Mouse (Mus musculus) cerebellum, postnatal 4 days (tissue): ENCODE measurements around the gene Tgfb1.

Experiments
- DNase-seq, 2 experiments: peaks; one replicate each; pipeline ENCODE4 v3.0.0; 2022; ENCODE audit warnings: low spot score in 2 of 2, mixed read lengths in 1 of 2

The Tgfb1 gene

GRCm38 (mm10) chr7:25686680-25687531 is at the start of gene Tgfb1:
TSS of gene Tgfb1 (plus strand) at chr7:25687002.
- DNase-seq: peak in 1 of 2 experiments; percentile 42

- DNase-seq: no peak
Observed at GRCm38 (mm10) chr7:25637099-25637498, 49.7 kb upstream of the Tgfb1 start.

- no peak for DNase-seq
Observed at GRCm38 (mm10) chr7:25639754-25640153, 47.0 kb upstream of the Tgfb1 start.

DNA sequence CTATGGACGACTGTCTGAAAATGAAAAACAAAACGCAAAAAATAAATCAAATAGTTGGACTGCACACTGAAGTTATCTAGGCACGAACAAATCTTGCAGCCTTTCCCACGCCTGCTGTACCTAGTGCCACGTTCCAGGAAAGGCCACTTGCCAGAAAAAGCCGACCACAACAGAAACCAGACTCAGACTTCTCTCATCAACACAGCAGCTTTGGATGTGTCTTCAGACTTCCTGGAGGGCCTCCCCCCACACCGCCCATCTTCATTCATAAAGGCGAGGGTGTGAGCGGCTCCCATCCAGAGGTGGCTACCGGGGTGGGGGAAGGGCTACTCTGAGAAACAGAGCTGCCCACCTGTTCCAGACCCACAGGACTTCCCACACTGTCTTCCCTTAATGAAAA is 42.7 kb upstream of the Tgfb1 start:
- no peak for DNase-seq

GRCm38 (mm10) chr7:25644631-25645030 is 42.2 kb upstream of the Tgfb1 start:
- no peak for DNase-seq

GRCm38 (mm10) chr7:25645074-25645473 is 41.7 kb upstream of the Tgfb1 start:
- DNase-seq: no peak

DNA sequence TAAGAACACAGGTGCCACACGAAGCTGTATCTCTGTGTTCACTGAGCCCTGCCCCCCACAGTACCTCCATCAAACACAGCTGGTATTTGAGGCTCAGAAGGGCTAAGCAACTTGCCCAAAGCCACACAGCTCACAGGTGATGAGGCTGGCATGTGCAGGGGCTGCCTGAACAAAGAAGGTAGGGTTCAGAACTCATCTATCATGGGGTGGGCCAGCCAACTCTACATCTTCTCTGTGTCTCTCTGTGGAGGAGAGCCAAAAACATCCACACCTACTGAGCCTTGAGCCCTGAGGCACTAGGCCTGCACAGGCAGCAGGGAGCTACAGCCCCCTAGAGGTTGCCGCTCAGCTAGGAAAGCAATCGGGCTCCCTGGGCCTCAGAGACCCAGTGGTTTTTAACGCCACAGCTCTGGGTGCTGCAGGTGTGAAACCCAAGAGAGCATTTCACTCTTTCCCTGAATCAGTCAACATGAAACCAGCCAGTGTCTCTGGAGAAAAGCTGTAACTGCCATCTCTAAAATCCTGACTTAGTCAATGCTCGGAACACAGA is 39.2 kb upstream of the Tgfb1 start:
- no peak for DNase-seq

DNA sequence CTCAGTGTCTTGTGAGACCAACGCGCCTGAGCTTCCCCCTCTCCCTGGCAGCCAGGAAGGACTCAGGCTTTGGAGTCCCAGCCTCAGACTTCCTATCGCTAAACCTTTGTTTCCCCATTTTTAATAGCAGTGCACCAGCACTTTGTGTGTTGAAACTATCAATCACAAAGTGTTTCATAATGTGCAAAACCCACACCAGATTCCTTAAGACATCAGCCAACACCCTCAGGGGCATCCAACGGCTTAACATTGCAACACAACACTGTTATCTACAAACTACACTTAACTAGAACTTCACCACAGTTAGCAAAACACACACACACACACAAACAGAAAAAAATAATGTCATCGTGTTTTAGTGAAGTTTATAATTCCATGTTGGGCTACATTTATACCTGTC is 37.0 kb upstream of the Tgfb1 start:
- DNase-seq: no peak

DNA sequence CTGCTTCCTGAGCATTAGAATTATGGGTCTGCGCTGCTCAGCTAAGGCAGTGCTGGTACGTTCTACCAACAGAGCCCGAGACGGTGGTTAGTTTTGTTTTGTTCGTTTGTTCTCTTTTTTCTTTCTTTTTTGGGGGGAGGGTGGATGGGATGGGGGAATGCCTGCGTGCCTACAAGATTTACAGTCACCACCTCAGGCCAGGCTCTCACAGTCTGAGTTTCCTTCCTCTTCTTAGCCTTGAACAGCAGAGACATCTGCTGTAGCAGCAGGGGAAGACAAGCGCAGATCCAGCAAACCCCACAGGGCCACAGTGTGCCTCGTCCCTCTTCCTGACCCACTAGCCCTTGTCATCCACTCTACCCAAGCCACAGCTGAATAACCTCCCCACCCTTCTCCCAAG is 35.5 kb upstream of the Tgfb1 start:
- DNase-seq: no peak

DNA sequence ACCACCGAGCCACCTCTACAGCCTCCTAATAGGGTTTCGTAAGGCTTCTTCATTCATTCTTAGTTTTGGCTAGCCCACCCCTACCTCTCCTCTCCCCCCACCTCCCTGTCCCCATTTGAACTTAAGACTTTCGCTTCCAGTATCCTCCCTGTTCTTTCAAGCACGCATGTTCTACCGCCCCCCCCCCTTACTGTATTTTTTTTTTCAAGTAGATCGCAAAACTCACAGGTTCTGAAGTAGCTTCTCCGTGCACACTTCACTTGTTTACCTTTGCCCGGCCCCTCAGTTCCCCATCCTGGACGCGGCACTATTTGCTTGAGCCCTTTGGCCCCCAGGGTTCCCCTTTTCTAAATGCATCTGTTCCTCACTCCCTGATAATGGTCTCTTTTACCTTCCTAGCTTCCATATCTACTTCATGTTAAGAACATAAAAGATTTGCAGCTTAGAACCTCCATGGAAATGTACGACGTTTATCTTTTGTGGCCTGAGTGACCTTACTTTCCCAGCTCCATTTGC is 34.5 kb upstream of the Tgfb1 start:
- no peak for DNase-seq

DNA sequence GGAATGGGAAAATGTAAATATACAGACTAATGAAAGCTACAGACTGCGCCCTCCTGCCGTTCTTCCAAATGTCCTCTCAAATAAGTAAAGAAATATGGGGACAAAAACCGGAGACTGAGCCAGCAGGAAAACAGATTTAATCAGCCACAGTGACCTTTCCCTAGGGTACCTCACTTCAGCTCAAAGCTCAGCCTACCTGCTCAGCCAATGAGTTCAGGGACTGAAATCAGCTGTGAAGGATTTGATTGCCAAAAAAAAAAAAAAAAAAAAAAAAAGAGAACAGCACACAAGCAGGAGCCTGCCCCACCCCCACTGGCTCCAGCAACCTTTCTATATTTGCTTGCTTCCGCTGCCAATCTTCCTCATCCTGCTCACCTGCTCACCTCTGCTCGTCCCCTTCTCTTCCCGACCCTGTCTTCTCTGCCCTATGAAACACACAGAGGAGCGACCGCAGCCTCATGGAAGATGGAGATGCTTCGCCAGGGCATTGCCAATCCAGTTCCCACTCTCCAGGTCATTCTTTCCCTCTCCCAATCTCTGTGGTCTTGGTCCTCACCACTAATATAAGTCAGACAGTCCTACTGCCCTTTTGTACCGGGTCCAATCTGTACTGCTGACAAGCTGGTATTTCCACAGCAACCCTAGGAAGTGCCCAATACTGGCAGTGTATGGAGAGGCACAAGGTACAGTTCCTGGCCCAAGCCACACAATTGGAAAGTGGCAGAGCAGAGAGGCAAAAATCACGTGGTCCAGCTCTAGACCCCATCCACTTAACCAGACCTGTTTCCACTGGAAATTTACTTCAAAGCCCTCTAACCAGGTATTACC is 31.0 kb upstream of the Tgfb1 start:
- no peak for DNase-seq

GRCm38 (mm10) chr7:25657785-25658184 is 29.0 kb upstream of the Tgfb1 start:
- DNase-seq: no peak

- DNase-seq: peak; percentile 92 to 98
Observed at GRCm38 (mm10) chr7:25658657-25659472, 27.9 kb upstream of the Tgfb1 start, which contains the start of the genes Bckdha and Exosc5. TSS of gene Bckdha (minus strand) at chr7:25658981. TSS of gene Exosc5 (plus strand) at chr7:25659164.

GRCm38 (mm10) chr7:25666381-25666780 is 20.4 kb upstream of the Tgfb1 start:
- DNase-seq: no peak

DNA sequence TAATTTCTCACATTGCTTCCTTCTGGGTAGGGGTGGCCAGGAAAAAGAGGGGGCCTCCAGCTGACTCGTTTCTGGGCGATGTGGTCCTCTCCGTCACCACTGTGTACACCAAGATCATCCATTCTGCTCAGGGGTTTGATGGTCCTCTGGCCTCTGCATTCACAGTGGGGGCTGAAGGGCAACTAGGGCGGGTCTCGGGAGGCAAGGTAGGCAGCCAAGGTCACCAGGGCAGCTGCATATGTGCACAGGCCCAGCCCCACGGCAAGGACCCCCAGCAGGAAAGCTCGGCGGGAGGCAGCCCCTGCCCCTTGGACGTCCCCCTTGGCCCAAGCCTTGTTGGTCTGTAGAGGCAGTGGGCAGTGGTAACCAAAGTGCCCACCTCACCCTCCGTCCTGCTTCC is 17.6 kb upstream of the Tgfb1 start:
- no peak for DNase-seq

- no peak for DNase-seq
Observed at GRCm38 (mm10) chr7:25669631-25670030, 17.2 kb upstream of the Tgfb1 start.

GRCm38 (mm10) chr7:25670096-25670495 is 16.7 kb upstream of the Tgfb1 start:
- no peak for DNase-seq

DNA sequence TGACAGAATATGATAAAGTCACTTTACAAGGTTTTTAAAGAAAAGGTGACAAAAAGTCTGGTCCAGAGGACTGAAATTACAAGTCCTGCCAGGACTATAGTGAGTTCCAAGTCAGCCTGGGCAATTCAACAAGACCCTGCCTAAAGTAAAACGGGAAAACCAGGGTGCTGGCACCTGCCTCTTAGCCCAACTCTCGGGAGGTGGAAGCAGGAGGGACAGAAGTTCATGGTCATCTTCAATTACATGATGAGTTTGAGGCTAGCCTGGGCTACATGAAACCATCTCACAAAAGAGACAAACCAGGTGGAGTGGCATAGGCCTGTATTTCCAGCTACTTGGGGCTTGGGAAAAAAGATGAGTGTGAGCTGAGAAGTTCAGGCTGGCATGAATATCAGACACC is 15.1 kb upstream of the Tgfb1 start:
- no peak for DNase-seq

- DNase-seq: no peak
Observed at GRCm38 (mm10) chr7:25672442-25672841, 14.4 kb upstream of the Tgfb1 start.

DNA sequence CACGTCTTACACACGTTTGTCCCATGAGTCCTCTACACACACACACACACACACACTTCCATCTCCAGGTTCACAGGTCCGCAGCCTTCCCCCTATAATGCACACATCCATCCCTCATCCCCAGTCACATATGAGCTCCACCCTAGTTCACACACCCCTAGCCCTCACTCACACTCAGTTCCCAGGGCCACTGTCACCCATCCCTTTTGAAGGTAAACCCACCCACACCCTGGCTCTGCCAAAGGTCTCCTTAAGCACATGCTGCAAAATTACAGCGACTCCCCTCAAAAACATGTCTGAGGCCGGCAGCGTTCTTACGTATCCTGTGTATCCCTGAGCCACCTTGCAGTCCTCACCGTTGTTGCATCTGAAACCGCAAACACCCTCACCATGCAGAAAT is 12.5 kb upstream of the Tgfb1 start:
- no peak for DNase-seq

- DNase-seq: peak in 1 of 2 experiments; percentile 23
Observed at GRCm38 (mm10) chr7:25674719-25675300, 12.0 kb upstream of the Tgfb1 start, which contains the start of gene Tmem91. TSS of gene Tmem91 (minus strand) at chr7:25675166.
